Mouse (Mus musculus): ENCODE data around the gene Mul1.

The Mul1 gene

GRCm38 (mm10) chr4:138458735-138459440 lies 24.4 kb downstream of the Mul1 start:
- in situ Hi-C loops (cut with MboI, MseI): no loop called here

GRCm38 (mm10) chr4:138459775-138460174 lies 25.3 kb downstream of the Mul1 start:
- in situ Hi-C loops (cut with MboI, MseI): no loop called here

GRCm38 (mm10) chr4:138460910-138461309 lies 26.4 kb downstream of the Mul1 start:
- in situ Hi-C loops (cut with MboI, MseI): no loop called here

GRCm38 (mm10) chr4:138461471-138461870 lies 27.0 kb downstream of the Mul1 start:
- in situ Hi-C loops (cut with MboI, MseI): no loop called here

- in situ Hi-C loops (cut with MboI, MseI): no loop called here
Observed at GRCm38 (mm10) chr4:138462971-138463831, 28.7 kb downstream of the Mul1 start.

GRCm38 (mm10) chr4:138463832-138464487 lies 29.5 kb downstream of the Mul1 start:
- in situ Hi-C loops (cut with MboI, MseI): no loop called here

DNA sequence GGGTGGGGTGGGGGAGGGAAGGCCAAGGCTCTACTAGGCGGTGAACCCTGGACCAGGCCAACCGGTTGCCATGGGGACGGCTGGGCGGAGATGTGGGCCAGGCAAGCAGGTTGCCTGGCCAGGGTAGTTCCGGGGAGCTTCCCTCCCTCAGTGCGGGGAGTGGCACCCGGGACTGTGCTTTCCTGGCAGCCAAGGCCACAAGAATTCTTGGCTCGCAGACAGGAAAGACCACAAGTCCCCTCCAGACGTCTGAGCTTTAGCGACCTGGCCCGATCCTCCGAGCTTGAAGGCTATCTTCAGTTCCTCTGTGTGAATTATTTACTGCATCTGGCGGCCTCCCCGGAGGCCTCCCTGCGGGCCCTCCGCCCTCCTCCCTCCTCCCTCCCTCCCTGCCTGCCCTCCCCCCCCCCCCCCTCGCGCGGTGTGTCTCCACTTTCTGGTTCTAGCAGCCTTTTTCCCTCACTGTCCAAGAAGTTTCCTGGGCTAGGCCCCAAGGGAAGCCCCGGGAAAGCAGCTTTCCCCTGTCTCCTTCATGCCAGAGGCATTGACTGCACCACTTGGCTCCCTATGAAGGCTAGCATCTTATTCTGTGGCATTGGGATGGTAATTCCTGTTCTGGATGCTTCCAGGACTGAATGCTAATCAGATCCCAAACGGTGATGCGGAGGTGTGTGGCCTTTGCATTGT lies 30.3 kb downstream of the Mul1 start:
- in situ Hi-C loops (cut with MboI, MseI): no loop called here

GRCm38 (mm10) chr4:138465446-138465845 lies 31.0 kb downstream of the Mul1 start:
- in situ Hi-C loops (cut with MboI, MseI): no loop called here

DNA sequence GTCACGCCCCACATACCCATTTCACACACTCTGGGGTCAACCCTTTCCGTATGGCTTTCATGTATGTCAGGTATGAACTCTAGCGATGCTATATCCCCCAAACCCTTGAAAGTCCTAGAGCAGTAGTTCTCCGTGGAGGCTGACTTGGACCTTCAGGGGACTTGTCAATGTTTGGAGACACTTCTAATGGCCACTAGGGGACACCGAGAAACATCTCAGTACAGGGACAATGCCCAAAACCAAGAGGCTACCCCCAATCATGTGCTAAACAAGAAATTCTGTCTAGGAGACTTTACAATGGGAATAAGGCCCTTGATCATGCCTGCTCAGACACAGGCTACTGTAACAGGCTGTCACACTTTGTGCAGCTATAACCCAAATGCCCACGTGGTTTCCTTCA lies 32.2 kb downstream of the Mul1 start:
- in situ Hi-C loops (cut with MboI, MseI): no loop called here

GRCm38 (mm10) chr4:138467451-138467850 lies 33.0 kb downstream of the Mul1 start:
- in situ Hi-C loops (cut with MboI, MseI): no loop called here

- in situ Hi-C loops (cut with MboI, MseI): no loop called here
Observed at GRCm38 (mm10) chr4:138469080-138469479, 34.6 kb downstream of the Mul1 start.

GRCm38 (mm10) chr4:138471241-138471640 lies 36.8 kb downstream of the Mul1 start:
- in situ Hi-C loops (cut with MboI, MseI): no loop called here

DNA sequence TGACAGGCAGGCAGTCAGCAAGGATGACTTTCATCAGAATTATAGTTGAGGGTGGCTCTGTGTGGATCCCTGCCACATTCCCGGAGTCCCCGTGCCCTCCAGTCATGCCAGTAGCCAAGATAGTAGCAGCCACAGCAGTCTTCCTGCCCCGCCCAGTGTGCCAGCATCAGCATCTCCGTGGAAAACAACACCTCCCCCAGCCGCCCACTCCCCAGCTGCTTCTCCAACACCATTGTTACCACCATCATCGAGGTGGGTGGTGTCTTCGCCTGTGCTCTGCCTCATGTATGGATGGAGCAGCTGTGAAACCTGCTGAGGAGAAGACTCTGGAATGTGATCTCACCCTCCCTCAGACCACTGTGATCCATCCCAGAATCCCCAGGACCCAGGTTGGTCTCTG lies 45.1 kb downstream of the Mul1 start:
- in situ Hi-C loops (cut with MboI, MseI): no loop called here

GRCm38 (mm10) chr4:138480962-138481361 lies 46.5 kb downstream of the Mul1 start:
- in situ Hi-C loops (cut with MboI, MseI): no loop called here

DNA sequence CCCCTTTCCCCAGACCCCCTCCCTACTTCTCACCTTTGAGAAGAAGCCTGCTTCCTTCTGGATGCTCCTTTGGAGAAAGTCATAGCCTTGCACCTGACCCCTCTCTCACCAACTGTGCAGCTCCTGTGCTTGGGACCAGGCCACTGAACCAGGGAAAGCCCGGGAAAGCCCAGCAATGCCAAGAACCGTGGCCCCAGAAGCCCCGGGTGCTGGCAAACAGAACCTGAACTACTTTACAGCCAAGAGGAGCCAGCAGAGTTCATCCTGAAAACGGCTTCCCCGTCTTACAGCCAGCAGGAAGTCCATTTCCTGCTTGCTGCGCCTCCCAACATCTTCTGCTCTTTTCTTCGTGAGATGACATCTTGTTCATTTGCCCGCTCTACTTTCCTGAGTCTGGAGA lies 48.2 kb downstream of the Mul1 start:
- in situ Hi-C loops (cut with MboI, MseI): no loop called here

DNA sequence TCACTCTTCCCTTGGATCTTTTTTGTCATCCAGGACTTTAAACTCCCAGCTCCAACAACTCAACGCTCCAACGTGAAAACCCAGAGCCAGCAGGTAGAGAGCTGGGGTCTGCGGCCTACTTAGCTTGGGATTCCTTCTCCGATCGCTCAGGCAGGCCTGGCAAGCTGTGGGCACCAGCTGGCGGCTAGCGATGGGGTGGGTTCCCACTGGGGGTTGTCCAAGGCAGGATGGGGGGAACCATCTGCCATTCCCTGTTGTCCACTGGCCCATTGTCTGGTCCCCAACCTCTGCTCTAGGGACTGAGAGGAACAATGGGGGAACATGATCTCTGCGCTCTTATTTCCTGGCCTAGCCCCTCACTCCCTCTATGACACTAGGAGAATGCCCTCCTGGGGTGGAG lies 53.8 kb downstream of the Mul1 start:
- in situ Hi-C loops (cut with MboI, MseI): no loop called here

GRCm38 (mm10) chr4:138491088-138491487 lies 56.6 kb downstream of the Mul1 start:
- in situ Hi-C loops (cut with MboI, MseI): no loop called here

Data from T-helper 17 cell (primary cell).